Mouse (Mus musculus) lung, postnatal 0 days (tissue): ENCODE measurements around the gene Celf5.

Experiments used
- CTCF ChIP-seq: IDR thresholded peaks from 2 replicates; pipeline ENCODE4 v1.5.1; 2016; ENCODE audit warnings: antibody characterized with exemption, mild to moderate bottlenecking
- EP300 ChIP-seq: IDR thresholded peaks from 2 replicates; pipeline ENCODE4 v1.6.1; 2016; ENCODE audit warnings: antibody characterized with exemption, mild to moderate bottlenecking, control low read depth

- no peak for TF ChIP-seq CTCF
- TF ChIP-seq EP300 = no peak
Observed at GRCm38 (mm10) chr10:81462917-81463316, 19.6 kb downstream of the Celf5 start.
